Mouse (Mus musculus) MEL (cell line): ENCODE measurements at regions not wholly inside any gene's neighbourhood (a gene's known extent, or its start where the extent isn't known, plus 50 kb on each side); places are given as distances from the start of the nearest gene placed in this dataset.

ENCODE experiments used
- DNase-seq: peaks from one replicate; pipeline ENCODE4 v3.0.0; 2011; ENCODE audit warnings: low read depth, low spot score
- H3K27ac ChIP-seq: 2 replicates; pipeline ENCODE4 v1.5.1; 2012; ENCODE audit warnings: low read depth, mild to moderate bottlenecking, control low read depth, low read length, moderate library complexity; ENCODE audit not compliant: control insufficient read depth
- H3K27me3 ChIP-seq, 2 experiments: fragments of 150-350 bp in 1 of 2; sonication (generic) in 1 of 2; 2 replicates each; pipeline ENCODE4 v1.6.1; 2012; ENCODE audit warnings: low read length in 2 of 2, mild to moderate bottlenecking in 2 of 2, improper control_type of control experiment in 1 of 2, moderate library complexity in 1 of 2; ENCODE audit not compliant: insufficient read depth in 2 of 2, control insufficient read depth in 1 of 2
- H3K36me3 ChIP-seq, 2 experiments: 2 replicates each; pipeline ENCODE4 v1.6.1; 2012 to 2014; ENCODE audit warnings: low read length in 2 of 2, improper control_type of control experiment in 1 of 2, inconsistent platforms in 1 of 2, mild to moderate bottlenecking in 1 of 2; ENCODE audit not compliant: insufficient read depth in 2 of 2, control insufficient read depth in 1 of 2
- H3K4me1 ChIP-seq, 2 experiments: fragments of 150-350 bp in 1 of 2; sonication (generic) in 1 of 2; 2 replicates each; pipeline ENCODE4 v1.6.1; 2012; ENCODE audit warnings: low read length in 2 of 2, improper control_type of control experiment in 1 of 2, mild to moderate bottlenecking in 1 of 2; ENCODE audit not compliant: insufficient read depth in 2 of 2, control insufficient read depth in 1 of 2
- H3K4me3 ChIP-seq, 2 experiments: fragments of 150-350 bp in 1 of 2; sonication (generic) in 1 of 2; 2 replicates each; pipeline ENCODE4 v1.5.1; 2012; ENCODE audit warnings: low read depth in 2 of 2, low read length in 2 of 2, mild to moderate bottlenecking in 2 of 2, moderate library complexity in 2 of 2, control low read depth in 1 of 2, improper control_type of control experiment in 1 of 2; ENCODE audit not compliant: control insufficient read depth in 1 of 2, insufficient read depth in 1 of 2
- H3K79me2 ChIP-seq: 2 replicates; pipeline ENCODE4 v1.6.1; 2012; ENCODE audit warnings: mild to moderate bottlenecking, low read length, moderate library complexity; ENCODE audit not compliant: control insufficient read depth, poor library complexity, insufficient read depth
- H3K9ac ChIP-seq: 2 replicates; pipeline ENCODE4 v1.6.1; 2012; ENCODE audit warnings: low read depth, mild to moderate bottlenecking, control low read depth, low read length, moderate library complexity; ENCODE audit not compliant: control insufficient read depth, poor library complexity, severe bottlenecking
- H3K9me3 ChIP-seq: fragments of 150-350 bp; sonication (generic); replicated peaks from 2 replicates; pipeline ENCODE4 v1.6.1; 2012; ENCODE audit warnings: mild to moderate bottlenecking, low read length, improper control_type of control experiment, moderate library complexity; ENCODE audit not compliant: insufficient read depth
- BHLHE40 ChIP-seq: IDR thresholded peaks from 2 replicates; pipeline ENCODE4 v1.6.1; 2012; ENCODE audit warnings: low read depth, mild to moderate bottlenecking, inconsistent platforms, low read length, improper control_type of control experiment, borderline replicate concordance
- CHD1 ChIP-seq: IDR thresholded peaks from 2 replicates; pipeline ENCODE4 v1.6.1; 2012; ENCODE audit warnings: low read depth, mild to moderate bottlenecking, inconsistent platforms, low read length, improper control_type of control experiment
- EP300 ChIP-seq, 2 experiments: IDR thresholded peaks; 2 replicates each; pipeline ENCODE4 v1.6.1; 2011; ENCODE audit warnings: improper control_type of control experiment in 2 of 2, low read length in 2 of 2, low read depth in 1 of 2, mild to moderate bottlenecking in 1 of 2
- ETS1 ChIP-seq: IDR thresholded peaks from 2 replicates; pipeline ENCODE4 v1.6.1; 2012; ENCODE audit warnings: low read depth, mild to moderate bottlenecking, inconsistent platforms, low read length, improper control_type of control experiment, moderate library complexity
- KAT2A ChIP-seq: conservative IDR thresholded peaks from 2 replicates; pipeline ENCODE4 v1.6.1; 2012; ENCODE audit warnings: low read depth, low read length, improper control_type of control experiment, inconsistent platforms
- MAFK ChIP-seq: IDR thresholded peaks from 2 replicates; pipeline ENCODE4 v1.6.1; 2011; ENCODE audit warnings: low read depth, mild to moderate bottlenecking, low read length, improper control_type of control experiment, borderline replicate concordance
- MAX ChIP-seq: IDR thresholded peaks from 2 replicates; pipeline ENCODE4 v1.6.1; 2011; ENCODE audit warnings: low read length, improper control_type of control experiment
- MAZ ChIP-seq: IDR thresholded peaks from 2 replicates; pipeline ENCODE4 v1.6.1; 2012; ENCODE audit warnings: low read depth, mild to moderate bottlenecking, inconsistent platforms, low read length, improper control_type of control experiment
- MXI1 ChIP-seq: IDR thresholded peaks from 2 replicates; pipeline ENCODE4 v1.6.1; 2011; ENCODE audit warnings: mild to moderate bottlenecking, low read depth, low read length, improper control_type of control experiment
- NELFE ChIP-seq: IDR thresholded peaks from 2 replicates; pipeline ENCODE4 v1.6.1; 2011; ENCODE audit warnings: low read depth, low read length, improper control_type of control experiment
- POLR2AphosphoS5 ChIP-seq: IDR thresholded peaks from 2 replicates; pipeline ENCODE4 v1.6.1; 2012; ENCODE audit warnings: low read depth, borderline replicate concordance, mild to moderate bottlenecking, inconsistent platforms, low read length, moderate library complexity, mixed read lengths
- RAD21 ChIP-seq: IDR thresholded peaks from 2 replicates; pipeline ENCODE4 v1.6.1; 2011; ENCODE audit warnings: mild to moderate bottlenecking, low read depth, low read length, improper control_type of control experiment
- TAL1 ChIP-seq: IDR thresholded peaks from 2 replicates; pipeline ENCODE4 v1.6.1; 2012; ENCODE audit warnings: mild to moderate bottlenecking, inconsistent platforms, low read length, moderate library complexity, mixed read lengths
- TCF12 ChIP-seq: IDR thresholded peaks from 2 replicates; pipeline ENCODE4 v1.6.1; 2014; ENCODE audit warnings: low read depth, mild to moderate bottlenecking, inconsistent platforms, low read length, improper control_type of control experiment, moderate library complexity
- USF1 ChIP-seq: IDR thresholded peaks from 2 replicates; pipeline ENCODE4 v1.6.1; 2014; ENCODE audit warnings: low read depth, mild to moderate bottlenecking, inconsistent platforms, low read length, improper control_type of control experiment, moderate library complexity
- USF2 ChIP-seq, 2 experiments: IDR thresholded peaks; 2 replicates each; pipeline ENCODE4 v1.6.1; 2011 to 2012; ENCODE audit warnings: improper control_type of control experiment in 2 of 2, low read length in 2 of 2, borderline replicate concordance in 1 of 2, inconsistent platforms in 1 of 2, low read depth in 1 of 2, mild to moderate bottlenecking in 1 of 2; ENCODE audit not compliant: insufficient read depth in 1 of 2
- ZKSCAN1 ChIP-seq: IDR thresholded peaks from 2 replicates; pipeline ENCODE4 v1.6.1; 2012; ENCODE audit warnings: low read depth, mild to moderate bottlenecking, inconsistent platforms, low read length, improper control_type of control experiment, moderate library complexity

GRCm38 (mm10) chr17:4457491-4457890, 536.6 kb upstream of the Arid1b start:
- H3K4me1 ChIP-seq: no peaks in the 10 kb centered on the region
- no peak overlapping the region for H3K4me3 ChIP-seq
- H3K36me3 ChIP-seq: no peaks in the 10 kb centered on the region
- no peak for DNase-seq
- TF ChIP-seq TCF12 (no peak), USF2 (IDR thresholded peaks at IDR 0.05; ENCODE audit: borderline replicate concordance in 1 of 2, insufficient read depth in 1 of 2, low read depth in 1 of 2, low read length in 2 of 2) (no peak), NELFE (no peak), MAZ (no peak), POLR2AphosphoS5 (no peak), USF1 (no peak), MXI1 (no peak), TAL1 (no peak), MAFK (no peak)
- H3K27me3 ChIP-seq: peaks cover 0 to 2% of the 10 kb centered on the region in 2 experiments; a peak in 2 of 4 replicates
- H3K79me2 ChIP-seq: no peaks in the 10 kb centered on the region
- H3K9me3 ChIP-seq: no peaks in the 10 kb centered on the region
- no peak overlapping the region for H3K27ac ChIP-seq
- no peak overlapping the region for H3K9ac ChIP-seq

DNA sequence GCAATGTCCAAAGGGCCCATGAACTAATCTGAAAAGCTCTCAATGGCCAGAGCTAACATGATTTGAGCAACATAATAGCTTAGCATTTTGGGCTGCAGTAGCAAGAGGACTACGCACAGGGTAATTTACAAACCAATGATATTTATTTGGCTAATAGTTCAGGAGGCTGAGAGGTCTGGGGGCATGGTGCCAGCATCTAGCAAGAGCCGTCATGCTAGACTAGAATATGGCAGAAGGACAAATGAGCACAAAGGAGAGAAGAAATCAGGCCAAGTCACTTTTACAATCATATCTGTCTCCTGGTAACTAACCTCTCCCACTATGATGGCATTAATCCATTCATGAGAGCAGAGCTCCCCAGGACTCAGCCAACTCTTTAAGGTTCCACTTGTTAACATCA, 532.6 kb upstream of the Arid1b start:
- H3K27ac ChIP-seq: no peak overlapping the region
- TF ChIP-seq CHD1: no peak
- TF ChIP-seq TAL1: no peak
- TF ChIP-seq EP300 (IDR thresholded peaks at IDR 0.05; ENCODE audit: low read depth in 1 of 2, low read length in 2 of 2): no peak
- no peak for TF ChIP-seq KAT2A
- no peak for TF ChIP-seq MXI1
- no peak for TF ChIP-seq BHLHE40
- no peak for TF ChIP-seq MAZ
- TF ChIP-seq MAX: no peak
- TF ChIP-seq ZKSCAN1: no peak
- TF ChIP-seq ETS1: no peak
- no peak for TF ChIP-seq RAD21
- TF ChIP-seq, all 39 proteins: peak for 0
- Histone ChIP-seq H3K79me2 (no peaks in the 10 kb centered on the region), H3K9me3 (no peaks in the 10 kb centered on the region), H3K9ac (no peak overlapping the region), H3K4me1 (no peaks in the 10 kb centered on the region), H3K27me3 (peaks cover 0 to 1% of the 10 kb centered on the region in 2 experiments; a peak in 1 of 4 replicates), H3K4me3 (no peak overlapping the region), H3K36me3 (no peaks in the 10 kb centered on the region)
- DNase-seq: no peak
